Mouse (Mus musculus) intestine, embryonic 15.5 days (tissue): Measurements from ENCODE around the gene Slc9a3r1. TPM values are rescaled to one million over a fixed set of nuclear protein-coding genes. Genes with fewer than 3 reads are reported as not detected.

ENCODE experiments used
- ATAC-seq: fragments of 200-750 bp; cut with Nextera tagmentation; 2 replicates; pipeline ENCODE4 v1.8.0; 2017; ENCODE audit warnings: moderate TSS enrichment, moderate library complexity
- H3K27ac ChIP-seq: fragments of 300-500 bp; sonication (generic); 2 replicates; pipeline ENCODE4 v1.5.1; 2015; ENCODE audit warnings: mild to moderate bottlenecking, inconsistent platforms
- H3K27me3 ChIP-seq: fragments of 300-500 bp; sonication (generic); replicated peaks from 2 replicates; pipeline ENCODE4 v1.6.1; 2015; ENCODE audit warnings: inconsistent platforms
- H3K36me3 ChIP-seq: fragments of 300-500 bp; sonication (generic); 2 replicates; pipeline ENCODE4 v1.6.1; 2015; ENCODE audit warnings: inconsistent platforms
- H3K4me1 ChIP-seq: fragments of 300-500 bp; sonication (generic); replicated peaks from 2 replicates; pipeline ENCODE4 v1.6.1; 2015; ENCODE audit warnings: inconsistent platforms
- H3K4me2 ChIP-seq: fragments of 300-500 bp; sonication (generic); replicated peaks from 2 replicates; pipeline ENCODE4 v1.6.1; 2015; ENCODE audit warnings: mild to moderate bottlenecking, inconsistent platforms
- H3K4me3 ChIP-seq: fragments of 300-500 bp; sonication (generic); replicated peaks from 2 replicates; pipeline ENCODE4 v1.5.1; 2015; ENCODE audit warnings: inconsistent platforms
- H3K9ac ChIP-seq: fragments of 300-500 bp; sonication (generic); 2 replicates; pipeline ENCODE4 v1.6.1; 2015; ENCODE audit warnings: inconsistent platforms
- H3K9me3 ChIP-seq: fragments of 300-500 bp; sonication (generic); 2 replicates; pipeline ENCODE4 v1.6.1; 2016; ENCODE audit warnings: inconsistent platforms
- WGBS: fragments of 180-500 bp; shearing (Covaris S2); methylation state at CpG from one replicate; pipeline ENCODE4 v1.1.7; 2015; 5-methylcytosine and 5-hydroxymethylcytosine counted together
- polyA plus RNA-seq: library from polyadenylated mRNA; unstranded; fragments of >200 nt; fragmentation: Nextera tagmentation; extraction: Ambion mirVana; gene quantifications from 2 replicates; pipeline ENCODE4 v1.2.1, GENCODE M21; 2015

Gene Slc9a3r1
- polyA plus RNA-seq, 1 experiment from 2014 or later: 252 TPM

DNA sequence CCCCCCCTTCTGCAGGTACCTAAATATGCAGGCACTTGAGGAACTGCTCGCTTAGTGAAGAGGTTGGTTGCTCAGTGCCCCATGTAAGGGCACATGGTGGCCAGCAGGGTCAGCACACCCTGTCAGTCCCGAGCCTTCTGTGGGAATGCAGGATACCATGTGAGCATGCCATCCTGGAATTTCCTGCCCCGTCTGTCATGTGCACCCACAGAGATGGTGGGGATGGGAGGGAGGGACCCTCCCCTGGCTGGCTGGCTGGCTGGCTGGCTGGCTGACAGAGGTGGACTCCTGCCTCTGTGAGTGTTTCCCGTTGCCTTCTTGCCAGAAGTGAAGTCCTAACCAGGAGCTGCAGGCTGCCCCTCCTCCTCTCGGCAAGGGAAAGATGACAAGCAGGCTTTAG is 59.4 kb downstream of the Slc9a3r1 start:
- Histone ChIP-seq H3K9ac (no peak overlapping the region), H3K4me3 (no peak overlapping the region), H3K4me1 (peaks cover 24% of the 10 kb centered on the region), H3K9me3 (no peaks in the 10 kb centered on the region), H3K27ac (no peak overlapping the region), H3K4me2 (no peak overlapping the region), H3K27me3 (no peaks in the 10 kb centered on the region; the same call in 1 of the 2 replicates), H3K36me3 (no peaks in the 10 kb centered on the region)
- no peak for ATAC-seq
- WGBS: 29% methylated on average over 5 of the region's 5 CpGs

DNA sequence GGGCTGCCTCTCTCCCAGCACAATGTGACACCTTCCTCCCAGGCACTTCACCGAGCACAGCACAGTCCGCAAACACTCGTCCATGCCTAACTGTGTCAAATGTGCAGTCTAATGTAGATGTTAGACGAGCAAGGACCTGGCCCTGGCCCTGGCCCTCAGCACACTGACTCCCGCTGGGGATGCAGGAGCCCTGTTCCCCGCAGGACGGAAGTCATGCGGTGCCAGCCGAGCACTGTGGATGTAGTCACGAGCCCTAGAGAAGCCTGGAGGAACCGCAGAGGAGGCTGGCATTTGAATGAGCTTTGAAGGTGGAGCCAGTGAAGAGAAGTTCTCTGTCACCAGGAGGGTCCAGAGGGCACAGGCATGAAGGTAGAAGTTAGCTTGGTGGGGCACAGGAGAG is 60.3 kb downstream of the Slc9a3r1 start:
- Histone ChIP-seq H3K4me1 (peaks cover 24% of the 10 kb centered on the region), H3K4me3 (no peak overlapping the region), H3K27ac (no peak overlapping the region), H3K27me3 (no peaks in the 10 kb centered on the region; the same call in 1 of the 2 replicates), H3K9me3 (no peaks in the 10 kb centered on the region), H3K4me2 (no peak overlapping the region), H3K36me3 (no peaks in the 10 kb centered on the region), H3K9ac (no peak overlapping the region)
- 84% methylated on average over 11 of the region's 11 CpGs for WGBS
- no peak for ATAC-seq

DNA sequence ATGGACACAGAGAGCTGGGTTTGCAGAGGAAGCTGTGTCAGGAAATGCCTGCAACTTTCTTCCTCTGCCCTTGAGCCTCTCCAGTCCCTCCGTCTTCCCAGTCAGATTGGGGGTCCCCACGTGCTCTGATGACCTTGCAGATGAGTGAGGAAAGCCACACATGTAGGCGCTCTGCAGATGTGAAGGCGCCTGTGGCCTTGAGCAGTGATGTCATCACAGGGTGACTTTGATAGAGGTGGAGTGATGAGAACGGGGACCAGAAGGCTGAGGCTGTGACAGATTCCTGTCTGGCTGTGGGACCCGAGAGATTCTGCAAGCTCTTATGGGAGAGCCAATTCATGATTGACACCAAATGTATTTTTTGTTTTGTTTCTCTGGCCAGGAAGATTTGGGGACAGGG is 60.7 kb downstream of the Slc9a3r1 start:
- peaks cover 22% of the 10 kb centered on the region for H3K4me1 ChIP-seq
- no peak overlapping the region for H3K4me2 ChIP-seq
- no peak overlapping the region for H3K4me3 ChIP-seq
- H3K9ac ChIP-seq: no peak overlapping the region
- H3K9me3 ChIP-seq: no peaks in the 10 kb centered on the region
- H3K27me3 ChIP-seq: no peaks in the 10 kb centered on the region; the same call in 1 of the 2 replicates
- 52% methylated on average over 6 of the region's 6 CpGs for WGBS
- ATAC-seq: no peak
- H3K27ac ChIP-seq: no peak overlapping the region
- no peaks in the 10 kb centered on the region for H3K36me3 ChIP-seq

DNA sequence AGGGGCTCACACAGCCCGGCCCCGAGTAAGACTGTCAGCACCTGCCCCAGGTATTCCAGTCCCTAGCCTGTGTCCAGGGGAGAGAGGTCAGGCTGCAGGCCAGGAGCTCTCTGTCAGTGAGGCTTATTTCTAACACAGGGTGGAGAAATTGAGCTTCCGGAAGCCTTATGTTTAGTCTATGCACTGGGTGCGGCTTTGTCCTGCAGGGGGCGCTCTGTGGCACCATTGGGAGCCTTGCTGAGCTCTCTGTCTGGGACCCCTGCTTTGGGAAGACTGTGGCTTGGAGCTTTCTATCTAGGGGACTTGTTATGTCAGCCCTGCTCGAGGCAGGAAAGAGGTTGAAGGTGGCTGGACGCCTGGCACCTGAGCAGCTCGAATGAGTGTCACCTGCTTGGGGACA is 61.7 kb downstream of the Slc9a3r1 start:
- ATAC-seq: no peak; the same call in 1 of the 2 replicates
- no peaks in the 10 kb centered on the region for H3K36me3 ChIP-seq
- H3K4me1 ChIP-seq: peaks cover 16% of the 10 kb centered on the region
- 56% methylated on average over 8 of the region's 8 CpGs for WGBS
- H3K4me2 ChIP-seq: no peak overlapping the region
- H3K27me3 ChIP-seq: no peaks in the 10 kb centered on the region; the same call in 1 of the 2 replicates
- H3K9ac ChIP-seq: no peak overlapping the region
- H3K9me3 ChIP-seq: no peaks in the 10 kb centered on the region
- no peak overlapping the region for H3K4me3 ChIP-seq
- H3K27ac ChIP-seq: no peak overlapping the region

DNA sequence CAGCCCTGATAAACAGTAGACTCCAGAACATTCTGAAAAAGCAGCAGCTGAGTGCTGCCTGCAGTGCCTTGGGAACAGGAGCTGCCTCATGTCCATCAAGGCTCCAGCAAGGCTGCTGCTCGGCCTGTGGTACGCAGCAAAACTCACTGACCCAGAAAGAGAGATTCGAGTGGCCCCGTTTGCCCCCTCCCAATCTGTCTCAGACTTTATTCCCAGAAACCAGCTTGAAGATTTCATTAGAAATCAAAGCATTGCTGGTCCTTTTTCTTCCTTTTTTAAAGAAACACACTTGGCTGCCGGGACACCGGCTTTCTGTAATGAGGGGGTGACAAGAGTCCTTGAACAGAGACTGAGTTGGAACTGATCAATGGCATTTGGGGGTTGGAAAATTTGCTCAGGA is 62.2 kb downstream of the Slc9a3r1 start:
- Histone ChIP-seq H3K27me3 (no peaks in the 10 kb centered on the region; the same call in 1 of the 2 replicates), H3K4me1 (peaks cover 17% of the 10 kb centered on the region), H3K9ac (no peak overlapping the region), H3K27ac (no peak overlapping the region), H3K4me3 (no peak overlapping the region), H3K4me2 (no peak overlapping the region), H3K9me3 (no peaks in the 10 kb centered on the region), H3K36me3 (no peaks in the 10 kb centered on the region)
- ATAC-seq: no peak
- WGBS: 83% methylated on average over 6 of the region's 6 CpGs

DNA sequence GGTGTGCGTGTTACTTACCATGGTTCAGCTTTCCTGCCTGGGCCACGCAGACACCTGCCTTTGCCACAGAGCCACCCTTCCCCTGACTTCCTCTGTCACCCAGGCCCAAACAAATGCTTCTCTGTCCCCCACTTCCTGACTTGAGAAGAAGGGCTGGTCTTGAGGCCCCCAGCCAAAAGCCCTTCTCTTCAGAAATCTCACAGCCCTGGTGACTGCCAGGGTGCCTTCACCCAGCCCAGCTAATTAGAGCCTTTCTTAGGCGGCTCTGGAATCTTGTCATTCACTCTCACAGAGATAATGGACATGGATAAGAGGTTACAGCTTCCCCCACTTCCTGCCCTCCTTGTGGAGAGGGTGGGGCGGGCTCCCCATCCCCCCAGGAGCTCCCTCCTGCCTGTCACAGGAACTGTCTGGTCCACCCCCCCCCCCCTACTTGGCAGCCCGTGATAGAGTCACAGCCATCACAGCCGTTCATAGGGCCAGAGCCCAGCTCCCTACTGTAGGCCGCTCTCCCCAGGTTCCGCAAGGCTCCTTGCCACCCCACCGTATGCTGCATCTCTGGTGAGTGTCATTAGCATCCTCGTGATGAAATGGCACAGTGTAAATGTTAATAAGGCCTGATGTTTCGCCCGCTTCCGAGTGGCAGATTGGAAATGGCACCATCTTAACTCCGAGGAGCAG is 63.8 kb downstream of the Slc9a3r1 start:
- Histone ChIP-seq H3K27me3 (no peaks in the 10 kb centered on the region; the same call in 1 of the 2 replicates), H3K4me1 (peaks cover 29% of the 10 kb centered on the region), H3K9me3 (no peaks in the 10 kb centered on the region), H3K9ac (no peak overlapping the region), H3K4me3 (no peak overlapping the region), H3K27ac (no peak overlapping the region), H3K4me2 (no peak overlapping the region), H3K36me3 (no peaks in the 10 kb centered on the region)
- no peak for ATAC-seq
- 60% methylated on average over 14 of the region's 14 CpGs for WGBS

DNA sequence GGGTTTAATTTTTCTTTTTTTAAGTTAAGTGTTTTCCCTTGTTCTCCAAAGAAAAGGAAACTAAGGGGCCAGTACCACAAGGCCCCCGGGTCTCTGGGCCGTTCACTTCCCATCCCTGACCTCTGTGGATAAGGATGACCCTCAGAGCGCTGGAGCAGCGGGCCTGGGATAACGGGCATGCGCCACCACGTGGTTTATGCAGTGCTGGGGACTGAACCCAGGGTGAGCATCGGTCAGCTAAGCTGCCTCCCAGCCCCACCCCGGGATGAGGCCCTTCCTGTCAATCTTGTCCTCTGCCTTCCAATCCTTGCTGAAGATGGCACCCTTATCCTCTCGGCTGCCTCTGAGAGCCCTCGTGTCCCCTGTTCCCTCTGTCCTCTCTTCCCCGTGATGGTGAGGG is 64.5 kb downstream of the Slc9a3r1 start:
- H3K27me3 ChIP-seq: no peaks in the 10 kb centered on the region; the same call in 1 of the 2 replicates
- no peaks in the 10 kb centered on the region for H3K36me3 ChIP-seq
- H3K4me3 ChIP-seq: no peak overlapping the region
- no peak overlapping the region for H3K27ac ChIP-seq
- peaks cover 30% of the 10 kb centered on the region for H3K4me1 ChIP-seq
- 54% methylated on average over 12 of the region's 12 CpGs for WGBS
- no peak for ATAC-seq
- no peaks in the 10 kb centered on the region for H3K9me3 ChIP-seq
- no peak overlapping the region for H3K9ac ChIP-seq
- H3K4me2 ChIP-seq: no peak overlapping the region

DNA sequence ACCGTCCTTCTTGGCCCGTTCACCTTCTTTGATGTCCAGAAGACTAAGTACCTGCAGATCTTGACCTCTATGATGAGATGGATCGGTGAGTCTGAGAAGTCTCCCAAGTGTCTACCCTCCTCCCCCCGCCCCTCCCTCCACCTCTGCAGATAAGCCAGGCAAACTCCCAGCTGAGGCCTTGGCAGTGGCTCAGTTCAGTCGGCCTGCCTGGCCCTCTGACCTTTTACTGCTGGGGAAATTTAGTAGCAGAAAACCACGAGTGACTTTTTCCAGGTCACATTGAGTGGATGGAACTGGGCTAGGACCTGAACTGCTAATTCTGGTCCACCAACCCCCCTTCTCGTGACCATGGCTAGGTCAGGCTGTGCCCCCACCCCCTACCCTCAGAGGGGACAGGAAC is 65.3 kb downstream of the Slc9a3r1 start:
- Histone ChIP-seq H3K4me2 (no peak overlapping the region), H3K9me3 (no peaks in the 10 kb centered on the region), H3K27ac (no peak overlapping the region), H3K4me3 (no peak overlapping the region), H3K9ac (no peak overlapping the region), H3K4me1 (peaks cover 29% of the 10 kb centered on the region), H3K36me3 (no peaks in the 10 kb centered on the region), H3K27me3 (no peaks in the 10 kb centered on the region; the same call in 1 of the 2 replicates)
- 57% methylated on average over 7 of the region's 7 CpGs for WGBS
- no peak for ATAC-seq

DNA sequence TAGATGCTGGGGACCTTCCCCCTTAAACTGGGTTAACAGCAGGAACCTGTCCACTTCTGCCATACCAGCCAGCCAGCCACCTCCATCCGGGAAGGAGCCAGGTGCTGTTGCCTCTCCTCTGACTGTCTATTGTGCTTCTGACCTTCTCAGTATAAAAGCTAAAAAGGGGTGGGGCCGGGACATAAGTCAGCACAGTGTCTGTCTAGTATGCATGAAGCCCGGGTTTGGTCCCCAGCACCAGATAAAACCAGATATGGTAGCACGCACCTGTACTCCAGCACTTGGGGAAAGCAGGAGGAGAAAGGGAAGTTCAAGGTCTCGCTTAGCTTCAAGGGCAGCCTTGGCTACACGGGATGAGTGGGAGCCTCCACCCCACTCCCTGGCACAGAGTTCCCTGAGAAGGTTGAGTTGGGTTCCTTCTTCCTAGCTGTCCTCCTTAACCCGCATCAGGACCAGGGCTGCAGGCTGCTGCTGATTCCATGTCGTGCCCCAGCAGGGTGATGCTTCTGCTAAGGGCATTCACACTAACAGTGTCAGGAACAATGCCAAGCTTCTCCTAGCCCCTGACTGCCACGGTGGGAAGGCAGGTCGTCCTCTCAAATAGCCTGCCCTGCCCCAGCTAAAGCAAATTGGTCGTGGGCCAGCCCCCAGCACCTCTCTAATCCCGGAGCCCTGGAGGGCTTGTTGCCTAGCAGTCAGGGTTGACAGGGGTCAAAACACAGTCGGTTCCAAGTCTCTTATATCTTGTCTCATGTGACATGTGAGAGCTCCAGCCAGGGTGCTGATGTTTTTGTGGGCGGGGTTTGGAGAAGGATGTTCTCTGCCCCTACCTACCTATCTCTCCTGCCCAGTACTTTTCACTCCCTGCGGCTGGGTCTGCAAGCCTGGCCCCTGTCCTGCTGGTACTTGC is 66.1 kb downstream of the Slc9a3r1 start:
- no peak overlapping the region for H3K4me2 ChIP-seq
- WGBS: 55% methylated on average over 15 of the region's 15 CpGs
- no peak overlapping the region for H3K27ac ChIP-seq
- H3K4me1 ChIP-seq: peaks cover 32% of the 10 kb centered on the region
- no peaks in the 10 kb centered on the region for H3K36me3 ChIP-seq
- no peak overlapping the region for H3K9ac ChIP-seq
- no peak overlapping the region for H3K4me3 ChIP-seq
- H3K27me3 ChIP-seq: no peaks in the 10 kb centered on the region
- H3K9me3 ChIP-seq: no peaks in the 10 kb centered on the region
- no peak for ATAC-seq

Other genes starting within 250 kb of the Slc9a3r1 start
- 0.27 and 0.43 TPM in 2 replicates for gene Cd300lb, start 229.0 kb upstream of the Slc9a3r1 start, polyA plus RNA-seq
- gene Cd300c, start 194.2 kb upstream of the Slc9a3r1 start, polyA plus RNA-seq: not detected in 2 replicates
- gene Cd300ld, start 173.4 kb upstream of the Slc9a3r1 start, polyA plus RNA-seq: 0.19 and 0.34 TPM in 2 replicates
- 1.9 and 2.8 TPM in 2 replicates for gene Cd300c2, start 161.5 kb upstream of the Slc9a3r1 start, polyA plus RNA-seq
- not detected in 2 replicates for gene Cd300ld2, start 147.1 kb upstream of the Slc9a3r1 start, polyA plus RNA-seq
- not detected in 2 replicates for gene Cd300ld4, start 136.3 kb upstream of the Slc9a3r1 start, polyA plus RNA-seq
- gene Cd300ld5, start 125.6 kb upstream of the Slc9a3r1 start, polyA plus RNA-seq: not detected in 2 replicates
- gene Cd300ld3, start 114.9 kb upstream of the Slc9a3r1 start, polyA plus RNA-seq: not detected in 2 replicates
- gene Cd300e, start 101.2 kb upstream of the Slc9a3r1 start, polyA plus RNA-seq: 0.06 and 0.28 TPM in 2 replicates
- gene Rab37, start 71.9 kb upstream of the Slc9a3r1 start, polyA plus RNA-seq: 3.6 and 3.7 TPM in 2 replicates
- 0.85 and 1.2 TPM in 2 replicates for gene Cd300lf, start 29.3 kb upstream of the Slc9a3r1 start, polyA plus RNA-seq
- 9.3 and 12.2 TPM in 2 replicates for gene Tmem104, start 24.1 kb downstream of the Slc9a3r1 start, polyA plus RNA-seq
- 20.5 and 20.6 TPM in 2 replicates for gene Nat9, start 24.5 kb downstream of the Slc9a3r1 start, polyA plus RNA-seq
- gene Grin2c, start 103.9 kb downstream of the Slc9a3r1 start, polyA plus RNA-seq: 0.05 and 0.09 TPM in 2 replicates
- 17.2 and 20.8 TPM in 2 replicates for gene Fdxr, start 113.7 kb downstream of the Slc9a3r1 start, polyA plus RNA-seq
- 1.5 and 1.7 TPM in 2 replicates for gene Fads6, start 134.3 kb downstream of the Slc9a3r1 start, polyA plus RNA-seq
- not detected in 2 replicates for gene Otop2, start 143.8 kb downstream of the Slc9a3r1 start, polyA plus RNA-seq
- 0.08 TPM in 1 of 2 replicates, not detected in the other for gene Ush1g, start 158.7 kb downstream of the Slc9a3r1 start, polyA plus RNA-seq
- 0.77 and 1.2 TPM in 2 replicates for gene Otop3, start 171.4 kb downstream of the Slc9a3r1 start, polyA plus RNA-seq
- 17.1 and 22.7 TPM in 2 replicates for gene Hid1, start 204.4 kb downstream of the Slc9a3r1 start, polyA plus RNA-seq
- gene Cdr2l, start 218.6 kb downstream of the Slc9a3r1 start, polyA plus RNA-seq: 7.5 and 8.0 TPM in 2 replicates
- 187 and 197 TPM in 2 replicates for gene Mrpl58, start 240.4 kb downstream of the Slc9a3r1 start, polyA plus RNA-seq